Mouse (Mus musculus) hindbrain, embryonic 13.5 days (tissue): Measurements from ENCODE around the gene BC049762. TPM values are rescaled to one million over a fixed set of nuclear protein-coding genes. Genes with fewer than 3 reads are reported as not detected.

Experiments
- ATAC-seq: fragments of 200-750 bp; cut with Nextera tagmentation; 2 replicates; pipeline ENCODE4 v1.8.0; 2017; ENCODE audit warnings: moderate TSS enrichment; ENCODE audit not compliant: low FRiP score
- H3K27ac ChIP-seq: fragments of 300-500 bp; sonication (generic); 2 replicates; pipeline ENCODE4 v1.5.1; 2015; ENCODE audit warnings: inconsistent platforms, mild to moderate bottlenecking, moderate library complexity
- H3K27me3 ChIP-seq: fragments of 300-500 bp; sonication (generic); 2 replicates; pipeline ENCODE4 v1.6.1; 2015; ENCODE audit warnings: mild to moderate bottlenecking, inconsistent platforms
- H3K36me3 ChIP-seq: fragments of 300-500 bp; sonication (generic); 2 replicates; pipeline ENCODE4 v1.6.1; 2015; ENCODE audit warnings: mild to moderate bottlenecking, inconsistent platforms
- H3K4me1 ChIP-seq: fragments of 300-500 bp; sonication (generic); replicated peaks from 2 replicates; pipeline ENCODE4 v1.6.1; 2015; ENCODE audit warnings: inconsistent platforms
- H3K4me2 ChIP-seq: fragments of 300-500 bp; sonication (generic); 2 replicates; pipeline ENCODE4 v1.6.1; 2015; ENCODE audit warnings: inconsistent platforms, mild to moderate bottlenecking, moderate library complexity
- H3K4me3 ChIP-seq: fragments of 300-500 bp; sonication (generic); 2 replicates; pipeline ENCODE4 v1.5.1; 2015; ENCODE audit warnings: mild to moderate bottlenecking, inconsistent platforms
- H3K9ac ChIP-seq: fragments of 300-500 bp; sonication (generic); 2 replicates; pipeline ENCODE4 v1.6.1; 2015; ENCODE audit warnings: mild to moderate bottlenecking, inconsistent platforms
- H3K9me3 ChIP-seq: fragments of 300-500 bp; sonication (generic); 2 replicates; pipeline ENCODE4 v1.6.1; 2016; ENCODE audit warnings: inconsistent platforms
- WGBS: fragments of 180-500 bp; shearing (Covaris S2); methylation state at CpG from one replicate; pipeline ENCODE4 v1.1.7; 2015; 5-methylcytosine and 5-hydroxymethylcytosine counted together
- polyA plus RNA-seq: library from polyadenylated mRNA; unstranded; fragments of >200 nt; fragmentation: Nextera tagmentation; extraction: Ambion mirVana; gene quantifications from 2 replicates; pipeline ENCODE4 v1.2.1, GENCODE M21; 2015

The BC049762 gene
- polyA plus RNA-seq, 1 experiment from 2014 or later, result 0.26 TPM

GRCm38 (mm10) chr11:51265326-51265725 is 2.5 kb upstream of the BC049762 start:
- no peak overlapping the region for H3K27ac ChIP-seq
- H3K4me2 ChIP-seq, result peak overlapping the region; percentile 74
- H3K27me3 ChIP-seq, result no peaks in the 10 kb centered on the region
- ATAC-seq, result no peak
- 58% methylated on average over 3 of the region's 3 CpGs for WGBS
- H3K4me1 ChIP-seq, result peaks cover 44% of the 10 kb centered on the region
- H3K4me3 ChIP-seq, result peak overlapping the region; percentile 95; the same call in 1 of the 2 replicates
- H3K36me3 ChIP-seq, result peaks cover 11% of the 10 kb centered on the region; the same call in 1 of the 2 replicates
- H3K9me3 ChIP-seq, result no peaks in the 10 kb centered on the region
- peak overlapping the region; percentile 99; the same call in 1 of the 2 replicates for H3K9ac ChIP-seq

GRCm38 (mm10) chr11:51264352-51264751 is 1.5 kb upstream of the BC049762 start:
- H3K27me3 ChIP-seq, result no peaks in the 10 kb centered on the region
- H3K27ac ChIP-seq, result no peak overlapping the region
- H3K36me3 ChIP-seq, result 0 out of 2 replicates have a peak, but pooled peaks cover 8% of the 10 kb centered on the region
- peak overlapping the region; percentile 95 for H3K4me3 ChIP-seq
- peak overlapping the region; percentile 99; the same call in 1 of the 2 replicates for H3K9ac ChIP-seq
- H3K4me1 ChIP-seq, result peaks cover 40% of the 10 kb centered on the region
- no peak for ATAC-seq
- 37% methylated on average over 6 of the region's 6 CpGs for WGBS
- peak overlapping the region; percentile 74 for H3K4me2 ChIP-seq
- H3K9me3 ChIP-seq, result no peaks in the 10 kb centered on the region

GRCm38 (mm10) chr11:51263286-51263831 is 513 bp upstream of the BC049762 start:
- Histone ChIP-seq H3K4me2 (peak overlapping the region; percentile 74), H3K27me3 (no peaks in the 10 kb centered on the region), H3K36me3 (0 out of 2 replicates have a peak, but pooled peaks cover 8% of the 10 kb centered on the region), H3K9ac (peak overlapping the region; percentile 99), H3K4me1 (peaks cover 36% of the 10 kb centered on the region), H3K27ac (peak overlapping the region; percentile 97), H3K4me3 (peak overlapping the region; percentile 95), H3K9me3 (no peaks in the 10 kb centered on the region)
- ATAC-seq, result peak; percentile 77
- WGBS, result under 1% methylated on average over 50 of the region's 50 CpGs

- Histone ChIP-seq H3K4me1 (peaks cover 36% of the 10 kb centered on the region), H3K9ac (peak within 1 kb of the TSS; percentile 99), H3K9me3 (no peaks in the 10 kb centered on the region), H3K4me2 (peak within 1 kb of the TSS; percentile 76), H3K27me3 (no peaks in the 10 kb centered on the region), H3K27ac (peak within 1 kb of the TSS; percentile 91), H3K36me3 (no peaks in the 10 kb centered on the region), H3K4me3 (peak within 1 kb of the TSS; percentile 95)
- WGBS, result 80% methylated on average over 3 of the region's 3 CpGs
- no peak for ATAC-seq
Observed at GRCm38 (mm10) chr11:51261680-51262219, 1.1 kb downstream of the BC049762 start, which contains the start of gene Clk4. Clk4 (plus strand) TSS chr11:51261730.

GRCm38 (mm10) chr11:51257006-51257405 is 5.8 kb downstream of the BC049762 start:
- WGBS, result 93% methylated on average over 4 of the region's 4 CpGs
- Histone ChIP-seq H3K27ac (no peak overlapping the region), H3K4me1 (no peaks in the 10 kb centered on the region), H3K9me3 (no peaks in the 10 kb centered on the region), H3K9ac (no peak overlapping the region), H3K36me3 (no peaks in the 10 kb centered on the region), H3K27me3 (no peaks in the 10 kb centered on the region), H3K4me3 (no peak overlapping the region), H3K4me2 (no peak overlapping the region)
- ATAC-seq, result no peak

GRCm38 (mm10) chr11:51242897-51243296 is 19.9 kb downstream of the BC049762 start:
- no peak for ATAC-seq
- no peaks in the 10 kb centered on the region for H3K36me3 ChIP-seq

GRCm38 (mm10) chr11:51234626-51235025 is 28.2 kb downstream of the BC049762 start:
- H3K4me1 ChIP-seq, result no peaks in the 10 kb centered on the region
- 88% methylated on average over 9 of the region's 9 CpGs for WGBS
- H3K27me3 ChIP-seq, result no peaks in the 10 kb centered on the region
- no peak overlapping the region for H3K4me2 ChIP-seq
- no peak overlapping the region for H3K9ac ChIP-seq
- no peaks in the 10 kb centered on the region for H3K36me3 ChIP-seq
- no peak for ATAC-seq
- H3K27ac ChIP-seq, result no peak overlapping the region
- H3K9me3 ChIP-seq, result no peaks in the 10 kb centered on the region
- H3K4me3 ChIP-seq, result no peak overlapping the region

More at GRCm38 (mm10) chr11:51242897-51243296, 19.9 kb downstream of the BC049762 start:
- no peak overlapping the region for H3K9ac ChIP-seq
- H3K4me2 ChIP-seq, result no peak overlapping the region
- 89% methylated on average over 2 of the region's 2 CpGs for WGBS
- H3K27ac ChIP-seq, result no peak overlapping the region
- H3K4me3 ChIP-seq, result no peak overlapping the region
- H3K4me1 ChIP-seq, result no peaks in the 10 kb centered on the region
- H3K27me3 ChIP-seq, result no peaks in the 10 kb centered on the region
- H3K9me3 ChIP-seq, result no peaks in the 10 kb centered on the region

- no peaks in the 10 kb centered on the region for H3K9me3 ChIP-seq
- WGBS, result 89% methylated on average over 4 of the region's 4 CpGs
- H3K4me3 ChIP-seq, result no peak overlapping the region
Observed at GRCm38 (mm10) chr11:51227104-51227503, 35.7 kb downstream of the BC049762 start.

GRCm38 (mm10) chr11:51220308-51220707 is 42.5 kb downstream of the BC049762 start, which contains the start of gene Gm12569:
Gm12569 (plus strand) TSS chr11:51220473.
- H3K4me2 ChIP-seq, result no peak within 1 kb of the TSS
- no peak for ATAC-seq
- H3K4me1 ChIP-seq, result no peaks in the 10 kb centered on the region
- no peaks in the 10 kb centered on the region for H3K27me3 ChIP-seq
- H3K4me3 ChIP-seq, result no peak within 1 kb of the TSS
- no peaks in the 10 kb centered on the region for H3K36me3 ChIP-seq
- no peak within 1 kb of the TSS for H3K27ac ChIP-seq
- H3K9ac ChIP-seq, result no peak within 1 kb of the TSS
- WGBS, result 94% methylated on average over 11 of the region's 11 CpGs
- no peaks in the 10 kb centered on the region for H3K9me3 ChIP-seq

More at GRCm38 (mm10) chr11:51227104-51227503, 35.7 kb downstream of the BC049762 start:
- no peak for ATAC-seq
- H3K4me1 ChIP-seq, result no peaks in the 10 kb centered on the region
- H3K27me3 ChIP-seq, result no peaks in the 10 kb centered on the region
- H3K9ac ChIP-seq, result no peak overlapping the region
- H3K4me2 ChIP-seq, result no peak overlapping the region
- no peaks in the 10 kb centered on the region for H3K36me3 ChIP-seq
- no peak overlapping the region for H3K27ac ChIP-seq

GRCm38 (mm10) chr11:51219396-51219980 is 43.4 kb downstream of the BC049762 start:
- no peaks in the 10 kb centered on the region for H3K27me3 ChIP-seq
- H3K9me3 ChIP-seq, result no peaks in the 10 kb centered on the region
- no peak overlapping the region for H3K9ac ChIP-seq
- WGBS, result 85% methylated on average over 12 of the region's 12 CpGs
- H3K4me3 ChIP-seq, result no peak overlapping the region
- no peak overlapping the region for H3K27ac ChIP-seq
- no peaks in the 10 kb centered on the region for H3K4me1 ChIP-seq
- H3K36me3 ChIP-seq, result no peaks in the 10 kb centered on the region
- H3K4me2 ChIP-seq, result no peak overlapping the region
- ATAC-seq, result no peak

GRCm38 (mm10) chr11:51214021-51214420 is 48.8 kb downstream of the BC049762 start:
- WGBS, result 85% methylated on average over 7 of the region's 7 CpGs
- H3K36me3 ChIP-seq, result no peaks in the 10 kb centered on the region
- no peak overlapping the region for H3K9ac ChIP-seq
- no peak overlapping the region for H3K27ac ChIP-seq
- H3K4me3 ChIP-seq, result no peak overlapping the region
- no peak for ATAC-seq
- H3K9me3 ChIP-seq, result no peaks in the 10 kb centered on the region
- no peak overlapping the region for H3K4me2 ChIP-seq
- H3K27me3 ChIP-seq, result no peaks in the 10 kb centered on the region
- no peaks in the 10 kb centered on the region for H3K4me1 ChIP-seq

- H3K27me3 ChIP-seq, result no peaks in the 10 kb centered on the region
- no peaks in the 10 kb centered on the region for H3K36me3 ChIP-seq
- 87% methylated on average over 5 of the region's 5 CpGs for WGBS
- ATAC-seq, result no peak
- H3K4me1 ChIP-seq, result no peaks in the 10 kb centered on the region
- no peaks in the 10 kb centered on the region for H3K9me3 ChIP-seq
- H3K4me3 ChIP-seq, result no peak overlapping the region
- H3K4me2 ChIP-seq, result no peak overlapping the region
- no peak overlapping the region for H3K27ac ChIP-seq
- no peak overlapping the region for H3K9ac ChIP-seq
Observed at GRCm38 (mm10) chr11:51211426-51211825, 51.4 kb downstream of the BC049762 start.
